Mouse (Mus musculus) liver, embryonic 13.5 days (tissue): ENCODE measurements around the gene Utf1. TPM values are rescaled to one million over a fixed set of nuclear protein-coding genes. Genes with fewer than 3 reads are reported as not detected.

ENCODE experiments used
- ATAC-seq: fragments of 200-750 bp; cut with Nextera tagmentation; 2 replicates; pipeline ENCODE4 v1.8.0; 2017; ENCODE audit warnings: low read depth, mild to moderate bottlenecking, moderate number of reproducible peaks, moderate library complexity
- DNase-seq: peaks from one replicate; pipeline ENCODE4 v3.0.0; 2022
- H3K27ac ChIP-seq: fragments of 300-500 bp; sonication (generic); 2 replicates; pipeline ENCODE4 v1.5.1; 2015; ENCODE audit warnings: moderate library complexity, mild to moderate bottlenecking, inconsistent platforms
- H3K27me3 ChIP-seq: fragments of 300-500 bp; sonication (generic); 2 replicates; pipeline ENCODE4 v1.6.1; 2015; ENCODE audit warnings: mild to moderate bottlenecking, inconsistent platforms
- H3K36me3 ChIP-seq: fragments of 300-500 bp; sonication (generic); 2 replicates; pipeline ENCODE4 v1.6.1; 2015; ENCODE audit warnings: mild to moderate bottlenecking, inconsistent platforms
- H3K4me1 ChIP-seq: fragments of 300-500 bp; sonication (generic); replicated peaks from 2 replicates; pipeline ENCODE4 v1.6.1; 2015; ENCODE audit warnings: inconsistent platforms
- H3K4me2 ChIP-seq: fragments of 300-500 bp; sonication (generic); 2 replicates; pipeline ENCODE4 v1.6.1; 2015; ENCODE audit warnings: inconsistent platforms, mild to moderate bottlenecking, moderate library complexity
- H3K4me3 ChIP-seq: fragments of 300-500 bp; sonication (generic); replicated peaks from 2 replicates; pipeline ENCODE4 v1.5.1; 2015; ENCODE audit warnings: mild to moderate bottlenecking, inconsistent platforms
- H3K9ac ChIP-seq: fragments of 300-500 bp; sonication (generic); 2 replicates; pipeline ENCODE4 v1.6.1; 2015; ENCODE audit warnings: mild to moderate bottlenecking, inconsistent platforms
- H3K9me3 ChIP-seq: fragments of 300-500 bp; sonication (generic); replicated peaks from 2 replicates; pipeline ENCODE4 v1.6.1; 2016; ENCODE audit warnings: inconsistent platforms
- WGBS: fragments of 180-500 bp; shearing (Covaris S2); methylation state at CpG from one replicate; pipeline ENCODE4 v1.1.7; 2015; ENCODE audit not compliant: insufficient replicate concordance; 5-methylcytosine and 5-hydroxymethylcytosine counted together
- polyA plus RNA-seq: library from polyadenylated mRNA; unstranded; fragments of >200 nt; fragmentation: Nextera tagmentation; extraction: Ambion mirVana; gene quantifications from 2 replicates; pipeline ENCODE4 v1.2.1, GENCODE M21; 2015

Utf1 gene
- polyA plus RNA-seq, 1 experiment from 2014 or later = not detected

DNA sequence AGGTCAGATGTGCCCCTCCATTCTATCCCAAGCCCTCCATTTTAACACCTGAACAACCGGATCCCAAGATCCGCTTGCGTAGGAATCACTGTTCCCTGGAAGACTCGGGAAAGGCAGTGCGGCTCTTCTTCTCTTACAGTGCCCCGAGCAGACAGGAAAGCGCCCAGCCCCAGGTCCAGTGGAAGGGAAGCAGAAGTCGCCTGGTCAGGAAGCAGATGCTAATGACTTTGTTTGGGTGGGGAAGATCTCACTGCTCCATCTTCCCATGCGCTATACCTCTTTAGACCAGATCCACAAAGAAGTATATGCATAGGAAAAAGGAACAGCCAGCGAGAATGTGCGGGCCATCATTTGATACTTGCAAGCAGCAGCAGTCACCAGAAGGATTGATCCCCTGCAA is 13.8 kb downstream of the Utf1 start:
- Histone ChIP-seq H3K4me1 (peaks cover 20% of the 10 kb centered on the region), H3K27ac (no peak overlapping the region), H3K9ac (no peak overlapping the region), H3K27me3 (peaks cover 29% of the 10 kb centered on the region), H3K36me3 (no peaks in the 10 kb centered on the region), H3K4me2 (no peak overlapping the region), H3K9me3 (no peaks in the 10 kb centered on the region), H3K4me3 (no peak overlapping the region)
- DNase-seq (no peak), ATAC-seq (no peak)
- 14% methylated on average over 11 of the region's 11 CpGs for WGBS

DNA sequence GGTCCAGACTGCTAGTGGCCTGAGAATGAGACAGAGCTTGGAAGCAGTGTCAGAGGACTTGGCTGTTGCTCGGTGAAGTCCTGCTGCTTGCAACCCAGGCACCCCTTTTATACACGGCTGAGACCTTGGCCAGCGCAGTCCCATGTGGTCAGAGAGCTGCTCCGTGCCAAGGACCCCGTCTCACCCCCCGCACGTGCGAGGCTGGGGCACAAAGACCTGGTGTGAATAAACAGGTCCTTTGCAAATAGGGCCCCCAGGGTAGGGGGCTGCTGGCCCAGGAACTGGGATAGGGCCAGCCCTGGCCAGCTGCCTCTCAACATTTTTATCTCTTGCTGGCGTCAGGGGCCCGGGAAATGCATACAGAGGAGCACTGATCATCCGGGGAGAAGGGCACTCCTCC is 14.4 kb downstream of the Utf1 start:
- WGBS = 24% methylated on average over 11 of the region's 11 CpGs
- ATAC-seq (no peak), DNase-seq (no peak)
- peaks cover 29% of the 10 kb centered on the region for H3K27me3 ChIP-seq
- H3K9me3 ChIP-seq = no peaks in the 10 kb centered on the region
- H3K36me3 ChIP-seq = no peaks in the 10 kb centered on the region
- H3K27ac ChIP-seq = no peak overlapping the region
- H3K4me3 ChIP-seq = no peak overlapping the region
- peaks cover 20% of the 10 kb centered on the region for H3K4me1 ChIP-seq
- no peak overlapping the region for H3K4me2 ChIP-seq
- no peak overlapping the region for H3K9ac ChIP-seq

DNA sequence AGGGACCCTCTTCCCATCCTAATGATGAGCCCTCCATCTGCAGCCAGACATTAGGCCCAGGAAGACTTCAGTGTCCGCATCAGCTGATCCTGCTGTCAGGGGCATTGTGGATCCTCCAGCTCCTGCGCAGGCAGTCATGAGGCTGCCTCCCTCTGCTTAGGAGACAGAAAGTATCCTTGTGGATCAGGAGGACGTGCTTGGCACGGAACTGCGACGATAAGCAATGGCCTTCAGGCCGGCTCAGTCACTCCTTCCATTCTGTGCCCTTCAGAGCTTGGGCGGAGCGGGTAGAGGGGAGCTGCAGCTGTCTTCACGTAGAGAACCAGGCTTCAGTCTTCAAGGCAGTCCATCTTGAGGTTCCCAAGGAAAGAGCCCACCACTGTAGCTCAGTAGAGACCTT is 17.6 kb downstream of the Utf1 start:
- ATAC-seq (no peak), DNase-seq (no peak)
- Histone ChIP-seq H3K4me2 (no peak overlapping the region), H3K27ac (no peak overlapping the region), H3K27me3 (peaks cover 29% of the 10 kb centered on the region), H3K9ac (no peak overlapping the region), H3K9me3 (no peaks in the 10 kb centered on the region), H3K4me3 (no peak overlapping the region), H3K36me3 (no peaks in the 10 kb centered on the region), H3K4me1 (peaks cover 8% of the 10 kb centered on the region)
- 71% methylated on average over 10 of the region's 10 CpGs for WGBS

DNA sequence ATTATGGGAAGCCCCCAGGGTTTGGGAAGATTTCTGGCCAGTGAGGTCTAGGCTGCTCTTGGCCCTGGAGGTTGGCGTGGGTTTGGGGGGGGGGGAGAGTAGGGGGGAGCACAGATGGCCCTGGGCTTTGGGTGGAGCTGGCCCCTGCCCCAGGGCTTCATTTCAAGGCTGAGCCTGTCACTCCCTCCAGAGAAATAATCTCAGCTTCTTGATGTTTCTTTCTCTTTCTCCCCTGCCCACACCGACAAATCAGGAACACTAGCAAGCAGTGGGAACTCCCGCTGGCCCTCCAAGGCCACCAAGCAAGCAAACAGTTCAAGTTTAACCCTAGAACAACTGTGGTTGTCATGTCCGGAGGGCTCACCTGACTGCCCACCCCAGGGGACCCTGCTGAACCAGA is 20.2 kb downstream of the Utf1 start:
- H3K36me3 ChIP-seq = no peaks in the 10 kb centered on the region
- H3K4me2 ChIP-seq = no peak overlapping the region
- H3K4me3 ChIP-seq = no peak overlapping the region
- peaks cover 5% of the 10 kb centered on the region for H3K27me3 ChIP-seq
- H3K9ac ChIP-seq = no peak overlapping the region
- no peaks in the 10 kb centered on the region for H3K9me3 ChIP-seq
- ATAC-seq = no peak
- no peaks in the 10 kb centered on the region for H3K4me1 ChIP-seq
- WGBS = 60% methylated on average over 4 of the region's 4 CpGs
- DNase-seq = no peak
- no peak overlapping the region for H3K27ac ChIP-seq

DNA sequence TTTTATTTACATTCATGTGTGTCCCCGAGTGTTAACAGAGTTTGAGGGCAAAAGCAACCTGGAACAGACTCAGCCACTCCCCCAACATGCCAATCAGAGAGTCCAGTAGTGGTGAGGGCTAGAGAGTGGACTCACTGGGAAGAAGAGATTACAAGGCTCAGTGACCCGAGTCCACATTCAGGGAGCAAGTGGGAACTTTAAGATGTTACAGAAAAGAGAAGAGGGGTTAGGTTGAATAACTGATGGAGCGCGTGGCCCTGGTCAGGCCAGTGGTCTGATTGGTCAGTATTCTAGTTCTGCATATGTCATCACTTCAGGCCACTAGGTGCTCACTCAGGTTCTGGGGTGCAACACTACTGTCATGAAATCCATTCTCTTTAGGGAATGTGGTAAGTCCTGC is 23.6 kb downstream of the Utf1 start:
- no peak for ATAC-seq
- WGBS = 34% methylated on average over 4 of the region's 4 CpGs

GRCm38 (mm10) chr7:139968428-139968827 is 24.8 kb downstream of the Utf1 start:
- WGBS = 53% methylated on average over 5 of the region's 5 CpGs
- no peak overlapping the region for H3K9ac ChIP-seq
- no peaks in the 10 kb centered on the region for H3K27me3 ChIP-seq
- H3K4me3 ChIP-seq = no peak overlapping the region
- no peak overlapping the region for H3K4me2 ChIP-seq
- no peaks in the 10 kb centered on the region for H3K4me1 ChIP-seq
- no peaks in the 10 kb centered on the region for H3K9me3 ChIP-seq
- no peak for DNase-seq
- H3K27ac ChIP-seq = no peak overlapping the region
- ATAC-seq = no peak
- H3K36me3 ChIP-seq = no peaks in the 10 kb centered on the region

More for the DNA sequence above, 23.6 kb downstream of the Utf1 start:
- DNase-seq = no peak
- Histone ChIP-seq H3K4me2 (no peak overlapping the region), H3K4me3 (no peak overlapping the region), H3K4me1 (no peaks in the 10 kb centered on the region), H3K27me3 (no peaks in the 10 kb centered on the region), H3K27ac (no peak overlapping the region), H3K9ac (no peak overlapping the region), H3K36me3 (no peaks in the 10 kb centered on the region), H3K9me3 (no peaks in the 10 kb centered on the region)

DNA sequence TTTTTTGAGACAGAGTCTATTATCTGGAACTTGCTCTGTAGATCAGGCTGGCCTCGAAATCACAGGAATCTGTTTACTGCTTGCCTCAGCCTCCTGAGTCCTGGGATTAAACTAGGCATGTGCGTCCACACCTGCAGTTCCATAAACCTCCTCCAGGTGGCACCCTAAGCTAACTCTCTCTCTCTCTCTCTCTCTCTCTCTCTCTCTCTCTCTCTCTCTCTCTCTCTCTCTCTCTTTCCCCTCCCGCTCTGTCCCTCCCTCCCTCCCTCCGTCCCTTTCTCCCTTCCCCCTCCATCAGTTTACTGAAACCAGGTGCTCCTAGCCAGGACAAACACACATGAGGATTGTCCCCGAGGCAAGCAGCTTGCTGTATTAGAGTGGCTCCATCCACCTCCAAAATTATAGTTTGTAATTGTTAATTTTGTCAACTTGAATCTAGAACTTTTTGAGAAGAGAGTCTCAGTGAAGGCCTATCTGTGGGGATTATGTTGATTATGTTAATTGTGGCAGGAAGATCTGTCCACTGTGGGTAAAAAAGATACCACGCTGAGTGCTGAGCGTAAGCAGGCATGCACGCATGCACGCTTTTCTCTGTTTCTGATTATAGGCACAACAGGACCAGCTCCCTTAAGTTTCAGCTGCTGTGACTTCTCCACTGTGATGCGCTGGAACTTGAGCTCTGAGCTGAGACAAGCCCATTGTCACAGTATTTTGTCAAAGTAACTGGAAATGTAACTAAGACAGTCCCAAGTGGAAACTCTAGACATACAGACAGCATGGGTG is 25.9 kb downstream of the Utf1 start:
- Histone ChIP-seq H3K27ac (no peak overlapping the region), H3K9me3 (no peaks in the 10 kb centered on the region), H3K4me2 (no peak overlapping the region), H3K4me1 (no peaks in the 10 kb centered on the region; the same call in 1 of the 2 replicates), H3K36me3 (no peaks in the 10 kb centered on the region), H3K4me3 (no peak overlapping the region), H3K27me3 (no peaks in the 10 kb centered on the region), H3K9ac (no peak overlapping the region)
- WGBS = 42% methylated on average over 10 of the region's 10 CpGs
- DNase-seq (peak; percentile 47), ATAC-seq (no peak)

DNA sequence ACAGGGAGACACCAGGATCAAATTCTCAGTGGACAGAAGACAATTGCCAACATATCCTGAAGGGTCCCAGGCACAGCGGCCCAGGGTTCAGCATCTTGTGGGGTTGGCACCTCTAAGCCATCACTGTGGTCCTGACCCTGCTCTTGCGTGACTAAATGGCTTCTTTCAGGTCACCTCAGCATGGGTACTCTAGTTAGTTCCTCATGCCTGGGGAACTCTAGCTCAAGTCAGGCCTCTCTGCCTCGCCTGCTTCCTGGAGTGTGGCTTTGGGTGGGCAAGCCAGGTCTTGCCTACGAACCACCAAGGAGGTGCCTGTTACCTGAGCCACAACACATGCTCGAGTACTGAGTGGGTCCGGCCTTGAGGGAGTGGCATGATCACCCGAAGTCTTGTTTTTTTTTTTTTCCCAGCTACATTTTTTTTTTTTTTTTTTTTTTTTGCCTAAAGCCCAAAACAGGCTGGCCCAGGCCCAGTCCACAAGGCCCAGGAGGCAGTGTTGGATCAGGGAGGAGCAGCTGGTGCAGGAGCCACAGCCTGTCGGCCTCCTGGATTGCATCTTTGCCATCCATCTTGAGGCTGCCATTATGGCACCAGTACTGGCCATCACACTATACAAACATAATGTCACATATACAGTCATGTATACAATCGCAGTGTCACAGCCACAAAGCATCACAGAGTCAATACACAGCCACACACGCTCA is 26.8 kb downstream of the Utf1 start:
- H3K4me3 ChIP-seq = no peak overlapping the region
- no peaks in the 10 kb centered on the region for H3K27me3 ChIP-seq
- ATAC-seq (no peak), DNase-seq (no peak)
- 65% methylated on average over 10 of the region's 10 CpGs for WGBS
- H3K27ac ChIP-seq = no peak overlapping the region
- H3K9me3 ChIP-seq = no peaks in the 10 kb centered on the region
- no peak overlapping the region for H3K4me2 ChIP-seq
- H3K4me1 ChIP-seq = no peaks in the 10 kb centered on the region; the same call in 1 of the 2 replicates
- H3K9ac ChIP-seq = no peak overlapping the region
- no peaks in the 10 kb centered on the region for H3K36me3 ChIP-seq

DNA sequence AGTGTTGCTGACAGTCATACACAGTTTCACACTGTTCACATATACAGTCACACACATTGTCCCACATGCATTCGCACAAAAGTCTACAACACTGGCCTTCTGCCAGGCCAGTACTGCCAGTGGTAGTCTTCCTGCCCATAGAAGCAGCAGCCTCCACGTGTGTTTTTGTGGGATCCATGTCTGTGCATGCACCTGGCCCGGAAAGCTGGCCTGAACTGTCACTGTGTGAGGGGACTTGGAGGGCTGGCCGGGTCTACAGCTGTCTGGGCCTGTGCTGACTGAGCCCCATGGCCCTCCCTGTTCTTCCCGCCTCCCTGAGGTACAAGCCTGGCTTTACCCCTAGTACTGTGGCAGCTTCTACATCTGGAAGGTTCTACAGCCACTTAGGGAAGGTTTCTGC is 27.4 kb downstream of the Utf1 start:
- Histone ChIP-seq H3K4me3 (no peak overlapping the region), H3K36me3 (no peaks in the 10 kb centered on the region), H3K9ac (0 out of 2 replicates have a peak overlapping the region, but pooled peaks have one; percentile 19), H3K9me3 (no peaks in the 10 kb centered on the region), H3K4me2 (no peak overlapping the region), H3K27ac (no peak overlapping the region), H3K4me1 (no peaks in the 10 kb centered on the region; the same call in 1 of the 2 replicates), H3K27me3 (no peaks in the 10 kb centered on the region)
- ATAC-seq (no peak), DNase-seq (no peak)
- WGBS = 56% methylated on average over 5 of the region's 5 CpGs

- no peak overlapping the region for H3K4me2 ChIP-seq
- 20% methylated on average over 6 of the region's 6 CpGs for WGBS
- H3K36me3 ChIP-seq = no peaks in the 10 kb centered on the region
- no peaks in the 10 kb centered on the region for H3K27me3 ChIP-seq
- H3K9ac ChIP-seq = no peak overlapping the region
- H3K9me3 ChIP-seq = no peaks in the 10 kb centered on the region
- no peak for DNase-seq
- H3K4me1 ChIP-seq = no peaks in the 10 kb centered on the region; the same call in 1 of the 2 replicates
- ATAC-seq = peak; percentile 41
- H3K27ac ChIP-seq = no peak overlapping the region
- H3K4me3 ChIP-seq = no peak overlapping the region
Measured at GRCm38 (mm10) chr7:139971436-139971835, 27.8 kb downstream of the Utf1 start.

DNA sequence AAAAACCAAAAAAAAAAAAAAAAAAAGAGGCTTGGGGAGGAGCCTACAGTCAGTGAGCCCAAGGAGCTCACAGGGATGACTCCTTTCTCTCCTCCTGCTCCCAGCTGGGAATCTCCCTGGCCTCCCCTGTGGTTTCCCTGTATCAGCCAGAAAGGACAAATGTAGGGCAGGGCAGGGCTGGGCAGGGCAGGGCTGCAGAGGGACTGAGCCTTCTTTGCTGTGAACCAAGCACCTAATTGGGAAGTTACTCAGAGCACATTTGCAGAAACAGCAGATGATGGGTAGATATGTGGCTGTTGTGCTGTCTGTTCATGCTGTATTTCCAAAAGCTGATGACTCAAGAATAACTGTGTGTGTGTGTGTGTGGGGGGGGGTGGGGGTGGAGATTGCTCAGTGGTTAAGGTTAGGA is 29.3 kb downstream of the Utf1 start:
- no peaks in the 10 kb centered on the region for H3K9me3 ChIP-seq
- no peak overlapping the region for H3K9ac ChIP-seq
- H3K27ac ChIP-seq = no peak overlapping the region
- no peak overlapping the region for H3K4me2 ChIP-seq
- no peaks in the 10 kb centered on the region for H3K36me3 ChIP-seq
- H3K4me3 ChIP-seq = no peak overlapping the region
- DNase-seq (no peak), ATAC-seq (no peak)
- no peaks in the 10 kb centered on the region for H3K27me3 ChIP-seq
- H3K4me1 ChIP-seq = no peaks in the 10 kb centered on the region; the same call in 1 of the 2 replicates

DNA sequence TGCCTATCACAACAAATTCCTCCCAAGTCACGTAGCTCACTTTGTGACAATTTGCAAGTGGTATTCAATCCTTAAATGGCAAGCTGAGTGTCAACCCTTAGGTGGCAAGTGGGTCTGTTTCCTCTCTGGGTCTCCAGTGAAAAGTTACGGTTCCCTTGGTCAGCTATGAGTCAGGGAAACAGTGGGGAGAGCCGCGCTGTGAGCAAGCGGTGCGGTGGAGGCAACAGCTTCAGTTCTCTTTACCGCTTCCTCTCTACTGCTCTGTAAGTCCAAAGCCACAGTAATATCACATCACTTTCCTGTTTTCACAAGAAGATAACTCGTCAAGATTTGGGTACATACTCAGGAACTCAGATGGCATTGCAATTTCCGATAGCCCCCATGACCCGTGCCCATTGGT is 30.7 kb downstream of the Utf1 start:
- Histone ChIP-seq H3K4me1 (peaks cover 11% of the 10 kb centered on the region), H3K4me3 (no peak overlapping the region), H3K4me2 (no peak overlapping the region), H3K9ac (no peak overlapping the region), H3K36me3 (no peaks in the 10 kb centered on the region), H3K9me3 (no peaks in the 10 kb centered on the region), H3K27me3 (no peaks in the 10 kb centered on the region), H3K27ac (no peak overlapping the region)
- ATAC-seq (no peak), DNase-seq (no peak)
- 41% methylated on average over 10 of the region's 10 CpGs for WGBS
